Mouse (Mus musculus) pancreas, adult 10 weeks (tissue): ENCODE results near the gene Katnb1. TPM values are rescaled to one million over a fixed set of nuclear protein-coding genes. Genes with fewer than 3 reads are reported as not detected.

Experiments used
- polyA plus RNA-seq: library from polyadenylated mRNA; stranded (reverse); fragments of 350-450 nt; fragmentation: Illumina TruSeq; extraction: RNeasy Lipid Tissue Mini Kit (QIAGEN cat#74804); gene quantifications from one replicate; pipeline ENCODE4 v1.2.3, GENCODE M21; 2015; ENCODE audit warnings: low read depth, low replicate concordance; ENCODE audit not compliant: insufficient read depth

Gene Katnb1
- polyA plus RNA-seq: 3.3 TPM

DNA sequence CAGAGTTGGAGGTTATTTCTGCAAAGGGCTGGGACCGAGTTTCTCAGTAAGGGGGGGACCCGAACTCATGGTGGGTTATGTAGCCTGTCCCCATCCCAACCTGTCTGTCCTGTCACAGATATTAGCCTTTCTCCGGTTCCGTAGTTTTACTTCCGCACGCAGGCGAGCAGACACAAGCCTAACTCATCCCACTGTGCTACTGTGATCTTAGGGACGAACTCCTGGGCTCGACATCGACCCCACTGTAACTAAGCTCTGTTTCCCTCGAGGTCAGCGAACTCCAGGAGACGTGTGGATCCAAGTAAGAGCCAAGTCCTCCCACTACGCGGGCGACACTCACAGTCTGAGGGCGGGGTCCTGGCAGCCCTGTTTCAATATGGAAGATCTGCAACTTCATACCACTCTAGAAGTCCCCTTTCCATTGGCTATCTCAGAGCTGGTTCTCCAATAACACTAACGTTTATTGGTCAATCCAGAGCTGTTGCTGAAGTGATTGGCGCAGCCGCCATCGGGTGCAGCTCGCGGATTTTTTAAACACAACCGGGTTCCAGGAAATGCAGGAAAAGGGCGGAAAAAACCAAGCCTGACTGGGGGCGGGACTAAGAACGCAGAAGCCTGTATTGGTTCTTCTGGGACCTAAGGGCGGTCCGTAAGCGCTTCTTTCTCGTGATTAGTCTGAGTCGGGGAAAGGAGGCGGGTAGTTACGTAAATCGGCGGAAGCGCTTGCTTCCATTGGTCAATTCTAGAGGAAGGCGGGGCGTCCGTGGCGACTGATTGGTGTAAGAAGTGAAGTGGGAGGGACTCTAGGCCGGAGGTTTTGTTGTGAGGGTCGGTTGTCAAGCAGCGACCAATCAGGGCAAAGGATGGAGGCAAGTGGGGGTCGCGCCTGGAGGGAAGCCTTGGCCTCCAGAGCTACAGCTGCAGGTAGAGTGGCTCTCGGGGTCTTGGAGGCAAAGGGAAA is at the start of gene Katnb1:
Gene Katnb1 (plus strand): TSS at position 806 of the 961 bp plus-strand sequence.

GRCm38 (mm10) chr8:95054927-95055510 is 26.0 kb upstream of the Katnb1 start, which contains the start of gene Drc7:
Gene Drc7, plus strand, starts transcription at chr8:95055103.

Other genes starting within 250 kb of the Katnb1 start
- 24.9 TPM for gene Coq9, start 242.9 kb upstream of the Katnb1 start, polyA plus RNA-seq
- gene Ciapin1, start 242.8 kb upstream of the Katnb1 start, polyA plus RNA-seq: 8.0 TPM
- 12.7 TPM for gene Polr2c, start 223.7 kb upstream of the Katnb1 start, polyA plus RNA-seq
- 6.9 TPM for gene Dok4, start 204.9 kb upstream of the Katnb1 start, polyA plus RNA-seq
- 2.3 TPM for gene Ccdc102a, start 163.1 kb upstream of the Katnb1 start, polyA plus RNA-seq
- gene Adgrg5, start 157.5 kb upstream of the Katnb1 start, polyA plus RNA-seq: 0.39 TPM
- 21.1 TPM for gene Adgrg1, start 106.4 kb upstream of the Katnb1 start, polyA plus RNA-seq
- gene Adgrg3, start 63.5 kb upstream of the Katnb1 start, polyA plus RNA-seq: 3.5 TPM
- not detected for gene Drc7, start 26.1 kb upstream of the Katnb1 start, polyA plus RNA-seq
- gene Kifc3, start 121.6 kb downstream of the Katnb1 start, polyA plus RNA-seq: 29.2 TPM
- gene Cngb1, start 225.4 kb downstream of the Katnb1 start, polyA plus RNA-seq: 0.13 TPM
- gene Tepp, start 229.4 kb downstream of the Katnb1 start, polyA plus RNA-seq: not detected